8 mouse cellular contexts compared by ENCODE assay signal in genomic region chr5:35757639-35758001, GRCm38 (mm10). TPM values are rescaled to one million over a fixed set of nuclear protein-coding genes. Genes with fewer than 3 reads are reported as not detected.
DNase-seq lines count a peak whose midpoint lies in the region; ATAC-seq and TF ChIP-seq lines count a peak whose summit lies in the region.

Gene Ablim2, plus strand, starts transcription at chr5:35757880.

- no peak for TF ChIP-seq EP300 in heart, postnatal 0 days (IDR thresholded peaks at IDR 0.05; ENCODE audit: low read depth)
- no peak for TF ChIP-seq EP300 in liver, embryonic 14.5 days (IDR thresholded peaks at IDR 0.05; ENCODE audit: low read depth)

- H3K4me3 ChIP-seq in forebrain, embryonic 13.5 days: peak within 1 kb of the TSS; percentile 60
- H3K4me3 ChIP-seq in heart, postnatal 0 days (ENCODE audit: low read depth, low read length): peak within 1 kb of the TSS; percentile 65
- peak within 1 kb of the TSS; percentile 49 to 51 for H3K4me3 ChIP-seq in liver, embryonic 14.5 days (ENCODE audit: insufficient read depth in 1 of 2, low read depth in 2 of 2, low read length in 2 of 2)
- H3K4me3 ChIP-seq in stomach, embryonic 15.5 days (replicated peaks): peak within 1 kb of the TSS; percentile 65

- WGBS in forebrain, embryonic 13.5 days: under 1% methylated on average over 35 of the region's 35 CpGs
- WGBS in heart, postnatal 0 days: under 1% methylated on average over 34 of the region's 35 CpGs
- under 1% methylated on average over 23 of the region's 35 CpGs for WGBS in liver, embryonic 14.5 days (ENCODE audit: insufficient replicate concordance)
- WGBS in stomach, embryonic 15.5 days: 0% methylated on average over 35 of the region's 35 CpGs

- peak within 1 kb of the TSS; percentile 99 for H3K4me2 ChIP-seq in forebrain, embryonic 13.5 days
- peak within 1 kb of the TSS; percentile 98 for H3K4me2 ChIP-seq in heart, postnatal 0 days (ENCODE audit: low read depth, low read length)
- peak within 1 kb of the TSS; percentile 82 for H3K4me2 ChIP-seq in liver, embryonic 14.5 days (ENCODE audit: low read depth)
- H3K4me2 ChIP-seq in stomach, embryonic 15.5 days: peak within 1 kb of the TSS; percentile 99

- H3K9me3 ChIP-seq in forebrain, embryonic 13.5 days (replicated peaks): no peaks in the 10 kb centered on the region
- H3K9me3 ChIP-seq in heart, postnatal 0 days (replicated peaks; ENCODE audit: control insufficient read depth, low read length): no peaks in the 10 kb centered on the region
- no peaks in the 10 kb centered on the region for H3K9me3 ChIP-seq in liver, embryonic 14.5 days (ENCODE audit: control insufficient read depth, low read length)
- H3K9me3 ChIP-seq in stomach, embryonic 15.5 days: no peaks in the 10 kb centered on the region

- H3K27ac ChIP-seq in forebrain, embryonic 13.5 days: peak within 1 kb of the TSS; percentile 16; the same call in 1 of the 2 replicates
- no peak within 1 kb of the TSS for H3K27ac ChIP-seq in heart, postnatal 0 days (ENCODE audit: low read depth)
- no peak within 1 kb of the TSS for H3K27ac ChIP-seq in liver, embryonic 14.5 days
- no peak within 1 kb of the TSS for H3K27ac ChIP-seq in stomach, embryonic 15.5 days

- no peaks in the 10 kb centered on the region for H3K36me3 ChIP-seq in forebrain, embryonic 13.5 days (ENCODE audit: poor library complexity, severe bottlenecking)
- no peaks in the 10 kb centered on the region for H3K36me3 ChIP-seq in heart, postnatal 0 days (replicated peaks; ENCODE audit: control insufficient read depth, insufficient read depth, low read length)
- H3K36me3 ChIP-seq in liver, embryonic 14.5 days (replicated peaks; ENCODE audit: control insufficient read depth, insufficient read depth, low read depth): no peaks in the 10 kb centered on the region
- H3K36me3 ChIP-seq in stomach, embryonic 15.5 days: no peaks in the 10 kb centered on the region

- TF ChIP-seq CTCF in heart, postnatal 0 days (IDR thresholded peaks at IDR 0.05; ENCODE audit: low read depth): peak; percentile 17; the same call in 1 of the 2 replicates
- TF ChIP-seq CTCF in liver, embryonic 14.5 days (IDR thresholded peaks at IDR 0.05; ENCODE audit: low read depth): no peak; the same call in 1 of the 2 replicates

- peak within 1 kb of the TSS; percentile 65 for H3K9ac ChIP-seq in forebrain, embryonic 13.5 days
- peak within 1 kb of the TSS; percentile 42 for H3K9ac ChIP-seq in heart, postnatal 0 days (replicated peaks; ENCODE audit: low read depth, low read length)
- H3K9ac ChIP-seq in liver, embryonic 14.5 days (replicated peaks): no peak within 1 kb of the TSS
- peak within 1 kb of the TSS; percentile 22; the same call in 1 of the 2 replicates for H3K9ac ChIP-seq in stomach, embryonic 15.5 days

- ATAC-seq in forebrain, embryonic 13.5 days: peak; percentile 98
- ATAC-seq in heart, postnatal 0 days (ENCODE audit: insufficient read depth, low read depth): peak; percentile 92
- peak; percentile 87 for ATAC-seq in liver, embryonic 14.5 days (ENCODE audit: insufficient read depth)
- peak; percentile 96 for ATAC-seq in stomach, embryonic 15.5 days (ENCODE audit: insufficient read depth, low FRiP score, low read depth)

- DNase-seq in CD4-positive, CD25-positive, alpha-beta regulatory T cell, adult 2 months (ENCODE audit: low read depth, low spot score): peak; percentile 98
- DNase-seq in c-Kit-positive CD71-positive TER-119-negative erythroid progenitor cells, embryonic 14.5 days (ENCODE audit: low read depth): peak; percentile 44
- peak; percentile 93 for DNase-seq in heart, postnatal 0 days (ENCODE audit: low spot score)
- DNase-seq in kidney, postnatal 36 days: peak; percentile 95
- peak; percentile 52 to 63 (median 60) for DNase-seq in liver, embryonic 14.5 days (ENCODE audit: low read depth in 3 of 3, low spot score in 3 of 3)
- peak; percentile 95 for DNase-seq in neural tube, embryonic 10.5 days (ENCODE audit: extremely low spot score, low spot score)

- peaks cover 14% of the 10 kb centered on the region for H3K4me1 ChIP-seq in forebrain, embryonic 13.5 days
- H3K4me1 ChIP-seq in heart, postnatal 0 days (ENCODE audit: control insufficient read depth, insufficient read depth): peaks cover 2% of the 10 kb centered on the region
- no peaks in the 10 kb centered on the region for H3K4me1 ChIP-seq in liver, embryonic 14.5 days (replicated peaks; ENCODE audit: control insufficient read depth in 2 of 2, insufficient read depth in 2 of 2, low read length in 1 of 2)
- 0 out of 2 replicates have a peak, but pooled peaks cover 4% of the 10 kb centered on the region for H3K4me1 ChIP-seq in stomach, embryonic 15.5 days

- H3K27me3 ChIP-seq in forebrain, embryonic 13.5 days: peaks cover 49% of the 10 kb centered on the region
- 0 out of 2 replicates have a peak, but pooled peaks cover 4% of the 10 kb centered on the region for H3K27me3 ChIP-seq in heart, postnatal 0 days (ENCODE audit: control insufficient read depth, insufficient read depth, low read length)
- H3K27me3 ChIP-seq in liver, embryonic 14.5 days (ENCODE audit: control insufficient read depth, insufficient read depth, low read length): peaks cover 17% of the 10 kb centered on the region
- peaks cover 45% of the 10 kb centered on the region for H3K27me3 ChIP-seq in stomach, embryonic 15.5 days (replicated peaks)

RNA-seq across cellular contexts. Expression of gene Ablim2, which starts in this region (rescaled TPM):
- 2.0 and 3.5 TPM in 2 replicates for polyA plus RNA-seq in forebrain, embryonic 13.5 days (2015; fragmentation: Nextera tagmentation; extraction: Ambion mirVana)
- total RNA-seq in heart, postnatal 0 days (2014; rRNA removed; ENCODE audit: low replicate concordance): 10.9 and 22.1 TPM in 2 replicates
- polyA plus RNA-seq in heart, postnatal 0 days (2015; fragmentation: Nextera tagmentation; extraction: Ambion mirVana): 8.3 and 8.8 TPM in 2 replicates
- polyA plus RNA-seq in liver, embryonic 14.5 days (2012; rRNA removed): 0.10 and 0.16 TPM in 2 replicates
- polyA plus RNA-seq in liver, embryonic 14.5 days (2014; fragmentation: Nextera tagmentation; extraction: Ambion mirVana): 0.13 TPM in 1 of 2 replicates, not detected in the other
- 2.8 and 3.4 TPM in 2 replicates for polyA plus RNA-seq in stomach, embryonic 15.5 days (2015; fragmentation: Nextera tagmentation; extraction: Ambion mirVana)

Comparison
In these comparisons a context has a peak if more than half of its experiments do, and no peak if none do; other contexts are left out.
1. Peak in DNase-seq, ATAC-seq, H3K4me3 ChIP-seq and H3K4me2 ChIP-seq in liver, embryonic 14.5 days; RNA of the gene not detected or under 1 TPM.
2. DNase-seq: peak in every context shown above with its lines; median percentile 98 in CD4-positive, CD25-positive, alpha-beta regulatory T cell, adult 2 months; 95 in kidney, postnatal 36 days; 95 in neural tube, embryonic 10.5 days; 93 in heart, postnatal 0 days; 60 in liver, embryonic 14.5 days; 44 in c-Kit-positive CD71-positive TER-119-negative erythroid progenitor cells, embryonic 14.5 days.